ENCODE assay signal across 16 mouse cellular contexts in genomic region chr10:108701361-108702128, GRCm38 (mm10). TPM values are rescaled to one million over a fixed set of nuclear protein-coding genes. Genes with fewer than 3 reads are reported as not detected.
A peak's percentile ranks its signal among the peaks of the same experiment; 100 is the strongest.
DNase-seq lines count a peak whose midpoint lies in the region; ATAC-seq and TF ChIP-seq lines count a peak whose summit lies in the region.
"Had no signal": no experiment of that assay in that cellular context is flagged by ENCODE, and none has a peak within 500 bp of the region (broad histone marks: within the 10 kb centered on the region; RNA-seq: fewer than 3 reads in every experiment).

No protein-coding gene starts in this region.

- intact Hi-C loops in left cerebral cortex, adult 2 months (cut with DNase I), result no loop called here
- intact Hi-C loops in left cerebral cortex, postnatal 25 days (cut with DNase I), result no loop called here
- intact Hi-C loops in heart, postnatal 36 days (cut with DNase I), result no loop called here

- 10% methylated on average over 14 of the region's 14 CpGs for WGBS in forebrain, postnatal 0 days
- 25% methylated on average over 14 of the region's 14 CpGs for WGBS in midbrain, embryonic 12.5 days

- H3K9ac ChIP-seq in forebrain, postnatal 0 days, result peak overlapping the region; percentile 31; the same call in 1 of the 2 replicates
- H3K9ac ChIP-seq in midbrain, embryonic 12.5 days (replicated peaks), result no peak overlapping the region
- H3K9ac ChIP-seq: limb, embryonic 15.5 days; lung, embryonic 15.5 days had no signal

- H3K27ac ChIP-seq in left cerebral cortex, adult 2 months, result peak overlapping the region; percentile 63
- H3K27ac ChIP-seq in forebrain, postnatal 0 days (ENCODE audit: low read depth, low read length), result peak overlapping the region; percentile 64
- peak overlapping the region; percentile 68 for H3K27ac ChIP-seq in midbrain, embryonic 12.5 days (replicated peaks)
- H3K27ac ChIP-seq: limb, embryonic 15.5 days; lung, embryonic 15.5 days had no signal

- no peaks in the 10 kb centered on the region for H3K27me3 ChIP-seq in forebrain, postnatal 0 days (ENCODE audit: insufficient read depth, low read length)
- no peaks in the 10 kb centered on the region for H3K27me3 ChIP-seq in midbrain, embryonic 12.5 days
- H3K27me3 ChIP-seq: limb, embryonic 15.5 days; lung, embryonic 15.5 days had no signal

- no peak overlapping the region for H3K4me3 ChIP-seq in left cerebral cortex, adult 2 months
- no peak overlapping the region for H3K4me3 ChIP-seq in forebrain, postnatal 0 days (ENCODE audit: low read depth, low read length)
- no peak overlapping the region for H3K4me3 ChIP-seq in midbrain, embryonic 12.5 days
- H3K4me3 ChIP-seq: limb, embryonic 15.5 days; lung, embryonic 15.5 days had no signal

- DNase-seq in left cerebral cortex, adult 2 months (ENCODE audit: extremely low spot score in 1 of 2, low spot score in 2 of 2), result no peak
- no peak for DNase-seq in left cerebral cortex, postnatal 25 days (ENCODE audit: low spot score in 2 of 2)
- peak; percentile 65 for DNase-seq in forebrain, postnatal 0 days
- no peak for DNase-seq in B cell, adult 2 months
- no peak for DNase-seq in lung, postnatal 36 days
- DNase-seq in adrenal gland, adult 2 months, result no peak
- DNase-seq in heart, postnatal 36 days, result no peak
- DNase-seq: kidney, postnatal 10 days; layer of hippocampus, postnatal 36 days; right cerebral cortex, postnatal 14 days had no signal

- H3K36me3 ChIP-seq in forebrain, postnatal 0 days (ENCODE audit: insufficient read depth), result no peaks in the 10 kb centered on the region
- H3K36me3 ChIP-seq in midbrain, embryonic 12.5 days, result no peaks in the 10 kb centered on the region
- H3K36me3 ChIP-seq: limb, embryonic 15.5 days; lung, embryonic 15.5 days had no signal

- ATAC-seq in forebrain, postnatal 0 days, result peak; percentile 71
- ATAC-seq in midbrain, embryonic 12.5 days (ENCODE audit: low FRiP score, low read depth), result peak; percentile 79

- H3K4me1 ChIP-seq in forebrain, postnatal 0 days (ENCODE audit: insufficient read depth), result no peaks in the 10 kb centered on the region
- H3K4me1 ChIP-seq in midbrain, embryonic 12.5 days, result 0 out of 2 replicates have a peak, but pooled peaks cover 6% of the 10 kb centered on the region
- H3K4me1 ChIP-seq: limb, embryonic 15.5 days; lung, embryonic 15.5 days had no signal

- H3K4me2 ChIP-seq in forebrain, postnatal 0 days (ENCODE audit: low read depth), result peak overlapping the region; percentile 30; the same call in 1 of the 2 replicates
- H3K4me2 ChIP-seq in midbrain, embryonic 12.5 days (replicated peaks), result peak overlapping the region; percentile 18
- H3K4me2 ChIP-seq: limb, embryonic 15.5 days; lung, embryonic 15.5 days had no signal

- no peaks in the 10 kb centered on the region for H3K9me3 ChIP-seq in forebrain, postnatal 0 days (ENCODE audit: low read length)
- H3K9me3 ChIP-seq in midbrain, embryonic 12.5 days, result no peaks in the 10 kb centered on the region
- H3K9me3 ChIP-seq: limb, embryonic 15.5 days had no signal

- TF ChIP-seq CTCF in left cerebral cortex, adult 2 months (IDR thresholded peaks at IDR 0.05), result no peak
- TF ChIP-seq CTCF in forebrain, postnatal 0 days (IDR thresholded peaks at IDR 0.05; ENCODE audit: low read depth), result no peak

RNA-seq across cellular contexts. Expression of gene Gm5136, which starts 1.6 kb away (rescaled TPM):
- 1 to 10 TPM; 3.2 to 4.0 TPM for total RNA-seq in left cerebral cortex, adult 2 months (2021)
- total RNA-seq in left cerebral cortex, postnatal 25 days (2021), result 1 to 10 TPM; 2.9 to 5.1 TPM
- total RNA-seq in forebrain, postnatal 0 days (2014; rRNA removed), result 0.48 and 2.8 TPM in 2 replicates
- 0.11 TPM in 1 of 2 replicates, not detected in the other for polyA plus RNA-seq in forebrain, postnatal 0 days (2015; fragmentation: Nextera tagmentation; extraction: Ambion mirVana)
- 0.16 TPM in 1 of 2 replicates, not detected in the other for polyA plus RNA-seq in midbrain, embryonic 12.5 days (2016; fragmentation: Nextera tagmentation; extraction: Ambion mirVana)
- total RNA-seq in adrenal gland, adult 2 months (2021), result not detected
- polyA plus RNA-seq in adrenal gland, adult 2 months (2012; rRNA removed), result not detected in 2 replicates
- total RNA-seq in heart, postnatal 36 days (2021), result not detected
- total RNA-seq: hematopoietic stem cell, adult 5-6 weeks had no signal
- polyA plus RNA-seq: C2C12; gonadal fat pad, adult 2 months; limb, embryonic 15.5 days; lung, embryonic 15.5 days had no signal
